Mouse (Mus musculus) lung, embryonic 16.5 days (tissue): ENCODE measurements around the gene Arhgef25. TPM values are rescaled to one million over a fixed set of nuclear protein-coding genes. Genes with fewer than 3 reads are reported as not detected.
A peak's percentile ranks its signal among the peaks of the same experiment; 100 is the strongest.
"Not testable (repeated sequence)": the region's sequence is repeated elsewhere in the genome, so short reads cannot be mapped to it uniquely, and the experiment has no call there.

Source experiments
- ATAC-seq: fragments of 200-750 bp; cut with Nextera tagmentation; 2 replicates; pipeline ENCODE4 v1.8.0; 2017; ENCODE audit warnings: low read depth, mild to moderate bottlenecking, moderate library complexity
- H3K27ac ChIP-seq: fragments of 300-500 bp; sonication (generic); 2 replicates; pipeline ENCODE4 v1.5.1; 2014; ENCODE audit warnings: mild to moderate bottlenecking, control low read depth, low read length
- H3K27me3 ChIP-seq: fragments of 300-500 bp; sonication (generic); 2 replicates; pipeline ENCODE4 v1.6.1; 2014; ENCODE audit warnings: low read depth, low read length, mixed read lengths; ENCODE audit not compliant: control insufficient read depth, insufficient read depth
- H3K36me3 ChIP-seq: fragments of 300-500 bp; sonication (generic); 2 replicates; pipeline ENCODE4 v1.6.1; 2014; ENCODE audit warnings: low read length; ENCODE audit not compliant: control insufficient read depth, insufficient read depth
- H3K4me1 ChIP-seq: fragments of 300-500 bp; sonication (generic); replicated peaks from 2 replicates; pipeline ENCODE4 v1.6.1; 2014; ENCODE audit warnings: low read length, mixed read lengths; ENCODE audit not compliant: control insufficient read depth, insufficient read depth
- H3K4me2 ChIP-seq: fragments of 300-500 bp; sonication (generic); 2 replicates; pipeline ENCODE4 v1.6.1; 2014; ENCODE audit warnings: low read depth, low read length, control low read depth
- H3K4me3 ChIP-seq: fragments of 300-500 bp; sonication (generic); 2 replicates; pipeline ENCODE4 v1.5.1; 2014; ENCODE audit warnings: mild to moderate bottlenecking, low read length, control low read depth
- H3K9ac ChIP-seq: fragments of 300-500 bp; sonication (generic); 2 replicates; pipeline ENCODE4 v1.6.1; 2014; ENCODE audit warnings: low read length, control low read depth
- H3K9me3 ChIP-seq: fragments of 300-500 bp; sonication (generic); 2 replicates; pipeline ENCODE4 v1.6.1; 2016; ENCODE audit warnings: low read length; ENCODE audit not compliant: control insufficient read depth
- WGBS: fragments of 180-500 bp; shearing (Covaris S2); extraction: QIAGEN DNeasy Blood & Tissue Kit; methylation state at CpG from one replicate; pipeline ENCODE4 v1.1.7; 2014; 5-methylcytosine and 5-hydroxymethylcytosine counted together
- polyA plus RNA-seq: library from polyadenylated mRNA; unstranded; fragments of >200 nt; fragmentation: Nextera tagmentation; extraction: Ambion mirVana; gene quantifications from 2 replicates; pipeline ENCODE4 v1.2.1, GENCODE M21; 2015

Arhgef25 gene
- polyA plus RNA-seq, 1 experiment from 2014 or later = 60.3 TPM

DNA sequence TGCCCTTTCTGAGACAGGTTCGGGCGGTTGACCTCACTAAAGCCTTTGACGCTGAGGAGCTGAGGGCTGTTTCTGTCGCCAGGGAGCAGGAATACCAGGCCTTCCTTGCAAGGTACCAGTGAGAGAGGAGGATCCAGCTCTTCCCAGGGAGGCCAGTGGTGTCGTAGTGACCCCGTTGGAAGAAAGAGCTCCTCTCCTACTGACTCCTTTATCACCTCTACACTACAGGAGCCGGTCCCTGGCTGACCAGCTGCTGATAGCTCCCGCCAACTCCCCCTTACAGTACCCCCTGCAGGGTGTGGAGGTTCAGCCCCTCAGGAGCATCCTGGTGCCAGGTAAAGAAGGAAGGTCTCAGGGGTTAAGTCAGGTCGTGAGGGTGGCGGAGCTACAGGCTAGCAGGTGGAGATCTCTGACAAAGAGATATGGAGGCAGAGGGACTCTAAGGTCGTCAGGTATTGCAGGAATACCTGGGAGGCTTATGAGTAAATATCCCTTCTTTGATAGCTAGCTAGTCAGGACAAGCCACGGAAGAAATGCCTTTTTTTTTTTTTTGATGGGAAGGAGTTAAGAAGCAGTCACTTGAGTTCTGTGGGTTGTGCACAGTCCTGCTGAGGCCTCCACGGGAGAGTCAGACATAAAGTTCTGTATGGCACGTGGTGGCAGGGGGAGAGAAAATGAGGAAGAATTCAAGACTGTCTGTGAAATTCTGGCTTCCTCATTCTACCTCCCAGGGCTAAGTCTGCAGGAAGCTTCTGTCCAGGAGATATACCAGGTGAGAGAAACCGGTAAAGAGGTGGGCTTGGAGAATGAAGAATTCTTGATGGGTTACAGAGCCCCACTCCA, 22.9 kb downstream of the Arhgef25 start:
- Histone ChIP-seq H3K27ac (no peak overlapping the region), H3K9me3 (no peaks in the 10 kb centered on the region), H3K4me3 (peak overlapping the region; percentile 62), H3K4me2 (no peak overlapping the region), H3K9ac (no peak overlapping the region), H3K4me1 (peaks cover 26% of the 10 kb centered on the region), H3K36me3 (no peaks in the 10 kb centered on the region), H3K27me3 (peaks cover 66% of the 10 kb centered on the region)
- no peak for ATAC-seq
- 24% methylated on average over 15 of the region's 15 CpGs for WGBS

DNA sequence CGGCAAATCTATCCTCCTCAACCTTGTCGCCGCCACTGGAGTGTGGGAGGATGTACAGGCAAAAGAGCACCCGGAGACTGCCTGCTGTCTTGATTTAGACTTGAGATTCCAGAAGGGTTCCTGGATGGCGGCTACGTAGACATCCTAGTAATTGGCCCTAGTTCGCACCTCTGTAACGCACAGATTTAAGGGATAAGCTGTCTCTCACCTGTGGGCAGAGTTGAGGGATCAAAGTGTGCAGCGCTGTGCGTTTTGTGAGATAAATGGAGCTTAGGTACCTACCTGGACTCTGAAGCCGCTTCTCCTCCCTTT, 23.5 kb downstream of the Arhgef25 start:
- Histone ChIP-seq H3K9ac (peak overlapping the region; percentile 67), H3K27ac (no peak overlapping the region), H3K9me3 (no peaks in the 10 kb centered on the region), H3K4me1 (peaks cover 26% of the 10 kb centered on the region), H3K4me3 (peak overlapping the region; percentile 62), H3K36me3 (no peaks in the 10 kb centered on the region), H3K27me3 (peaks cover 62% of the 10 kb centered on the region), H3K4me2 (peak overlapping the region; percentile 100)
- ATAC-seq = no peak
- 4% methylated on average over 11 of the region's 11 CpGs for WGBS

DNA sequence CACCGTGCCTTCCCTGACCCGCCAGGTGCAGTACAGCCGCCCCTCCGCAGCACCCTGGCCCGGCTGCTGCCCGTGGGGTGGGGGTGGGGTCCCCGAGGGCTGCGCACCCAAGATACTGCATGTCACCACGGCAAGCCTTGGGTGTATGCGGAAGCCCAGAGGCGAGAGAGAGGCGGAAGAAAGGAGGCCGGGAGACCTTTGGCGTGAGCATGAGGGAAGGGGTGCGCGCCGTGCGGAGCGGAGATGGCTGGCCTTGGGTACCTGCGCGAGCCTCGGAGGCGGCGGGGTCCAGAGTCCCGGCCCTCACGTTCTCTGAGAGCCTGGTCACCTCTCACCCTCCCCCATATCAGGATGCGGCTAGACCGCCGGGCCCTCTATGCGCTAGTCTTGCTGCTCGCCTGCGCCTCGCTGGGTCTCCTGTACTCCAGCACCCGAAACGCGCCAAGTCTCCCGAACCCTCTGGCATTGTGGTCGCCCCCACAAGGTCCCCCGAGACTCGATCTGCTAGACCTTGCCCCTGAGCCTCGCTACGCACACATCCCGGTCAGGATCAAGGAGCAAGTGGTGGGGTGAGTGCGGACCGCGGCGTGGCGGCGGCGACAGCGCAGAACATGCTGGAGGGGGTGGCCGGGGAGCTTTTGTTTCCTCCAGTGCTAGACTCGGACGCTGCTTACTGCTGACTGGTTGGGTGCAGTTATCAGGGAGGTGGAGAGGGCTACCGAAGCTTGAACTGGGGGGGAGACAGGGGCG, 24.1 kb downstream of the Arhgef25 start:
- Histone ChIP-seq H3K4me1 (peaks cover 26% of the 10 kb centered on the region), H3K9me3 (no peaks in the 10 kb centered on the region), H3K27ac (no peak overlapping the region), H3K4me3 (peak overlapping the region; percentile 62), H3K27me3 (peaks cover 61% of the 10 kb centered on the region), H3K4me2 (peak overlapping the region; percentile 100), H3K9ac (peak overlapping the region; percentile 67), H3K36me3 (no peaks in the 10 kb centered on the region)
- peak; percentile 32 for ATAC-seq
- under 1% methylated on average over 51 of the region's 56 CpGs for whole genome bisulfite sequencing

DNA sequence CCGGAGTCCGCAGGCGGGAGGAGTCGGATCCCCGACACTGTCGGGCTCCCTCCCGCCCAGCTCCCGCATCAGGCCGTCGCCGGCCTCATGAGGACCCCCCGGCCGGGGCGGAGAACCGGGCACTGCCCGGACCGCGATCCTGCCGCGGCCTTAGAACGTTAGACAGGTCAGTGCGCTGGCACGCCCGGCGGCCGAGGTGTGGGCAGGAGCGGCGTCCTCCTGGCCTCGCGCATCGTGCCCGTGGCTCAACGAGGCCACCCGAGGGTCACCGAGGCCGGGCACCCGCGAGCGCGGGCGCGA, 24.6 kb downstream of the Arhgef25 start:
- peak overlapping the region; percentile 67 for H3K9ac ChIP-seq
- WGBS = 0% methylated on average over 36 of the region's 42 CpGs
- H3K9me3 ChIP-seq = no peaks in the 10 kb centered on the region
- H3K27me3 ChIP-seq = peaks cover 56% of the 10 kb centered on the region
- no peaks in the 10 kb centered on the region for H3K36me3 ChIP-seq
- peak; percentile 53 for ATAC-seq
- peak overlapping the region; percentile 62 for H3K4me3 ChIP-seq
- 0 out of 2 replicates have a peak overlapping the region, but pooled peaks have one; percentile 27 for H3K27ac ChIP-seq
- H3K4me1 ChIP-seq = peaks cover 21% of the 10 kb centered on the region
- H3K4me2 ChIP-seq = peak overlapping the region; percentile 100

- no peaks in the 10 kb centered on the region for H3K9me3 ChIP-seq
- H3K4me2 ChIP-seq = peak within 1 kb of the TSS; percentile 100
- H3K4me3 ChIP-seq = peak within 1 kb of the TSS; percentile 62
- ATAC-seq = peak; percentile 91
- peak within 1 kb of the TSS; percentile 67 for H3K9ac ChIP-seq
- H3K36me3 ChIP-seq = no peaks in the 10 kb centered on the region
- H3K4me1 ChIP-seq = peaks cover 17% of the 10 kb centered on the region
- WGBS = 3% methylated on average over 52 of the region's 52 CpGs
- H3K27ac ChIP-seq = 0 out of 2 replicates have a peak within 1 kb of the TSS, but pooled peaks have one; percentile 27
- peaks cover 51% of the 10 kb centered on the region for H3K27me3 ChIP-seq
These were observed 25.1 kb downstream of the Arhgef25 start, which contains the start of gene B4galnt1 for GRCm38 (mm10) chr10:127164631-127165353. Gene B4galnt1 (plus strand): TSS chr10:127165225.

DNA sequence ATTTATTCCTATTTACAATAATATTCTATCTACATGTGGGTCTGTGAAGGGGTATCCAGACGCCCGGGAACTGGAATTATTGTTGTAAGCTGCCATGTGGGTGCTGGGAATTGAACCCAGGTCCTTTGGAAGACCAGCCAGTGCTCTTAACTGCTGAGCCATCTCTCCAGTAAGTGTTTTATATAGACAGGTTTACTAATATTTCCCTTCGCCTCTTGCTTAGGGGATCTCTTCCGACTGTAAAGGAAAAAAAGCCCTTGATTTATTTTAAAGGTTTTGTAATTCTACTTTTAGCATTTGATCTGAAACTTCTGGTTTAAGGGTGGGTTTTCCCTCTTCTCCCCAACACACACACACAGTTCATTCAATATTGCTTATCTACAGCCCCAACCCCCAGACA, 25.7 kb downstream of the Arhgef25 start:
- Histone ChIP-seq H3K4me1 (peaks cover 17% of the 10 kb centered on the region), H3K9me3 (no peaks in the 10 kb centered on the region), H3K4me3 (no peak overlapping the region), H3K27ac (no peak overlapping the region), H3K27me3 (peaks cover 45% of the 10 kb centered on the region), H3K9ac (no peak overlapping the region), H3K4me2 (no peak overlapping the region), H3K36me3 (no peaks in the 10 kb centered on the region)
- 86% methylated on average over 4 of the region's 4 CpGs for WGBS
- ATAC-seq = no peak

GRCm38 (mm10) chr10:127162771-127163261, 27.1 kb downstream of the Arhgef25 start:
- not testable (repeated sequence) for H3K9ac ChIP-seq, H3K4me2 ChIP-seq, H3K36me3 ChIP-seq, H3K27ac ChIP-seq, H3K9me3 ChIP-seq, ATAC-seq, H3K4me3 ChIP-seq
- Histone ChIP-seq H3K4me1 (peaks cover 17% of the 10 kb centered on the region), H3K27me3 (peaks cover 37% of the 10 kb centered on the region)
- 36% methylated on average over 7 of the region's 7 CpGs for WGBS

- no peak overlapping the region for H3K27ac ChIP-seq
These were observed 29.2 kb downstream of the Arhgef25 start for GRCm38 (mm10) chr10:127160728-127161127.

GRCm38 (mm10) chr10:127160081-127160480, 29.8 kb downstream of the Arhgef25 start:
- 0 out of 2 replicates have a peak, but pooled peaks cover 2% of the 10 kb centered on the region for H3K4me1 ChIP-seq
- H3K4me2 ChIP-seq = no peak overlapping the region
- peaks cover 10% of the 10 kb centered on the region for H3K27me3 ChIP-seq
- H3K36me3 ChIP-seq = no peaks in the 10 kb centered on the region
- no peak for ATAC-seq
- 76% methylated on average over 9 of the region's 9 CpGs for WGBS
- H3K4me3 ChIP-seq = no peak overlapping the region
- H3K9me3 ChIP-seq = no peaks in the 10 kb centered on the region
- no peak overlapping the region for H3K9ac ChIP-seq
- no peak overlapping the region for H3K27ac ChIP-seq

More at GRCm38 (mm10) chr10:127160728-127161127, 29.2 kb downstream of the Arhgef25 start:
- peaks cover 16% of the 10 kb centered on the region for H3K27me3 ChIP-seq
- H3K4me3 ChIP-seq = no peak overlapping the region
- H3K4me1 ChIP-seq = peaks cover 8% of the 10 kb centered on the region
- H3K4me2 ChIP-seq = no peak overlapping the region
- no peak overlapping the region for H3K9ac ChIP-seq
- no peaks in the 10 kb centered on the region for H3K9me3 ChIP-seq
- ATAC-seq = no peak
- no peaks in the 10 kb centered on the region for H3K36me3 ChIP-seq
- WGBS = 50% methylated on average over 3 of the region's 3 CpGs
